Mouse (Mus musculus) left cerebral cortex, adult 9 months (tissue): ENCODE measurements at regions not wholly inside any gene's neighbourhood (a gene's known extent, or its start where the extent isn't known, plus 50 kb on each side); places are given as distances from the start of the nearest gene placed in this dataset.
A peak's percentile ranks its signal among the peaks of the same experiment; 100 is the strongest.

ENCODE experiments used
- DNase-seq, 2 experiments: peaks; one replicate each; pipeline ENCODE4 v3.0.0; 2022; ENCODE audit warnings: low spot score in 2 of 2

GRCm38 (mm10) chr7:136083571-136084342, 367.6 kb upstream of the Mki67 start:
- no peak for DNase-seq

- DNase-seq = no peak
These were observed 372.6 kb upstream of the Mki67 start for GRCm38 (mm10) chr7:136088785-136089184.

- no peak for DNase-seq
These were observed 378.7 kb upstream of the Mki67 start for GRCm38 (mm10) chr7:136094681-136095360.

- DNase-seq = no peak
These were observed 387.9 kb upstream of the Mki67 start for GRCm38 (mm10) chr7:136104021-136104420.

GRCm38 (mm10) chr7:136112163-136112562, 396.0 kb upstream of the Mki67 start:
- no peak for DNase-seq

- DNase-seq = no peak
These were observed 404.8 kb upstream of the Mki67 start for GRCm38 (mm10) chr7:136120930-136121329.

GRCm38 (mm10) chr7:136121406-136121805, 405.2 kb upstream of the Mki67 start:
- no peak for DNase-seq

- DNase-seq = no peak
These were observed 408.6 kb upstream of the Mki67 start for GRCm38 (mm10) chr7:136124786-136125185.

- DNase-seq = no peak
These were observed 410.2 kb upstream of the Mki67 start for GRCm38 (mm10) chr7:136126393-136126792.

GRCm38 (mm10) chr7:136127576-136127975, 411.4 kb upstream of the Mki67 start:
- no peak for DNase-seq

- no peak for DNase-seq
These were observed 413.6 kb upstream of the Mki67 start for GRCm38 (mm10) chr7:136129721-136130123.

- DNase-seq = no peak
These were observed 414.6 kb upstream of the Mki67 start for GRCm38 (mm10) chr7:136130666-136131239.

- DNase-seq = no peak
These were observed 416.8 kb upstream of the Mki67 start for GRCm38 (mm10) chr7:136132976-136133375.

- DNase-seq = no peak
These were observed 420.5 kb upstream of the Mki67 start for GRCm38 (mm10) chr7:136136666-136137065.

- DNase-seq = no peak
These were observed 421.2 kb upstream of the Mki67 start for GRCm38 (mm10) chr7:136137341-136137740.

- no peak for DNase-seq
These were observed 421.9 kb upstream of the Mki67 start for GRCm38 (mm10) chr7:136137831-136138602.

- no peak for DNase-seq
These were observed 426.7 kb upstream of the Mki67 start for GRCm38 (mm10) chr7:136142832-136143231.

- no peak for DNase-seq
These were observed 434.0 kb upstream of the Mki67 start for GRCm38 (mm10) chr7:136150196-136150595.

GRCm38 (mm10) chr7:136151301-136151930, 435.3 kb upstream of the Mki67 start:
- no peak for DNase-seq

GRCm38 (mm10) chr7:136152470-136152869, 436.3 kb upstream of the Mki67 start:
- DNase-seq = peak; percentile 2 to 68

GRCm38 (mm10) chr7:136153621-136154020, 437.5 kb upstream of the Mki67 start:
- DNase-seq = no peak

GRCm38 (mm10) chr7:136159136-136159535, 443.0 kb upstream of the Mki67 start:
- no peak for DNase-seq
